Mouse (Mus musculus): ENCODE results near the gene 2310007B03Rik. TPM values are rescaled to one million over a fixed set of nuclear protein-coding genes. Genes with fewer than 3 reads are reported as not detected.
A peak's percentile ranks its signal among the peaks of the same experiment; 100 is the strongest.

2310007B03Rik gene
- polyA plus RNA-seq, 1 experiment from 2014 or later = 0.09 TPM

- Histone ChIP-seq H3K36me3 (ENCODE audit: control insufficient read depth, insufficient read depth, low read length) (no peaks in the 10 kb centered on the region), H3K9ac (ENCODE audit: low read length) (no peak overlapping the region), H3K4me1 (ENCODE audit: control insufficient read depth in 2 of 2, insufficient read depth in 2 of 2, low read length in 2 of 2) (no peaks in the 10 kb centered on the region), H3K27me3 (ENCODE audit: control insufficient read depth, insufficient read depth, low read length) (peaks cover 5% of the 10 kb centered on the region; the same call in 1 of the 2 replicates), H3K27ac (replicated peaks in 1 of 2; ENCODE audit: control insufficient read depth in 1 of 2, insufficient read depth in 1 of 2, low read depth in 2 of 2, low read length in 2 of 2) (no peak overlapping the region), H3K4me2 (ENCODE audit: low read length) (no peak overlapping the region), H3K9me3 (ENCODE audit: control insufficient read depth, low read length) (no peaks in the 10 kb centered on the region), H3K4me3 (ENCODE audit: control insufficient read depth in 1 of 2, insufficient read depth in 1 of 2, low read depth in 1 of 2, low read length in 2 of 2) (no peak overlapping the region)
- no peak for ATAC-seq (ENCODE audit: insufficient number of reproducible peaks, insufficient read depth, low FRiP score, low read depth)
- WGBS = 78% methylated on average over 11 of the region's 11 CpGs
Measured at GRCm38 (mm10) chr1:93123179-93123854, 37.4 kb downstream of the 2310007B03Rik start.

GRCm38 (mm10) chr1:93118816-93119215 is 41.9 kb downstream of the 2310007B03Rik start:
- Histone ChIP-seq H3K4me3 (ENCODE audit: control insufficient read depth in 1 of 2, insufficient read depth in 1 of 2, low read depth in 1 of 2, low read length in 2 of 2) (no peak overlapping the region), H3K27ac (replicated peaks in 1 of 2; ENCODE audit: control insufficient read depth in 1 of 2, insufficient read depth in 1 of 2, low read depth in 2 of 2, low read length in 2 of 2) (no peak overlapping the region), H3K4me1 (ENCODE audit: control insufficient read depth in 2 of 2, insufficient read depth in 2 of 2, low read length in 2 of 2) (peaks cover 0 to 7% of the 10 kb centered on the region in 2 experiments; a peak in 1 of 4 replicates), H3K9ac (ENCODE audit: low read length) (no peak overlapping the region), H3K27me3 (ENCODE audit: control insufficient read depth, insufficient read depth, low read length) (peaks cover 4% of the 10 kb centered on the region; the same call in 1 of the 2 replicates), H3K36me3 (ENCODE audit: control insufficient read depth, insufficient read depth, low read length) (no peaks in the 10 kb centered on the region), H3K9me3 (ENCODE audit: control insufficient read depth, low read length) (no peaks in the 10 kb centered on the region), H3K4me2 (ENCODE audit: low read length) (no peak overlapping the region)
- no peak for ATAC-seq (ENCODE audit: insufficient number of reproducible peaks, insufficient read depth, low FRiP score, low read depth)
- WGBS = 34% methylated on average over 4 of the region's 4 CpGs

GRCm38 (mm10) chr1:93115471-93115870 is 45.3 kb downstream of the 2310007B03Rik start:
- no peak for ATAC-seq (ENCODE audit: insufficient number of reproducible peaks, insufficient read depth, low FRiP score, low read depth)
- Histone ChIP-seq H3K4me3 (ENCODE audit: control insufficient read depth in 1 of 2, insufficient read depth in 1 of 2, low read depth in 1 of 2, low read length in 2 of 2) (peak overlapping the region; percentile 21 to 35), H3K4me2 (ENCODE audit: low read length) (peak overlapping the region; percentile 67), H3K9me3 (ENCODE audit: control insufficient read depth, low read length) (0 out of 2 replicates have a peak, but pooled peaks cover 5% of the 10 kb centered on the region), H3K9ac (ENCODE audit: low read length) (peak overlapping the region; percentile 41), H3K4me1 (ENCODE audit: control insufficient read depth in 2 of 2, insufficient read depth in 2 of 2, low read length in 2 of 2) (peaks cover 0 to 7% of the 10 kb centered on the region in 2 experiments; a peak in 1 of 4 replicates), H3K27me3 (ENCODE audit: control insufficient read depth, insufficient read depth, low read length) (peaks cover 4% of the 10 kb centered on the region; the same call in 1 of the 2 replicates), H3K36me3 (ENCODE audit: control insufficient read depth, insufficient read depth, low read length) (no peaks in the 10 kb centered on the region), H3K27ac (replicated peaks in 1 of 2; ENCODE audit: control insufficient read depth in 1 of 2, insufficient read depth in 1 of 2, low read depth in 2 of 2, low read length in 2 of 2) (no peak overlapping the region)
- WGBS = 28% methylated on average over 13 of the region's 13 CpGs

GRCm38 (mm10) chr1:93114713-93115463 is 45.9 kb downstream of the 2310007B03Rik start:
- 25% methylated on average over 21 of the region's 21 CpGs for WGBS
- Histone ChIP-seq H3K9ac (ENCODE audit: low read length) (peak overlapping the region; percentile 41), H3K36me3 (ENCODE audit: control insufficient read depth, insufficient read depth, low read length) (no peaks in the 10 kb centered on the region), H3K27me3 (ENCODE audit: control insufficient read depth, insufficient read depth, low read length) (peaks cover 4% of the 10 kb centered on the region; the same call in 1 of the 2 replicates), H3K27ac (replicated peaks in 1 of 2; ENCODE audit: control insufficient read depth in 1 of 2, insufficient read depth in 1 of 2, low read depth in 2 of 2, low read length in 2 of 2) (no peak overlapping the region), H3K4me2 (ENCODE audit: low read length) (peak overlapping the region; percentile 67), H3K4me3 (ENCODE audit: control insufficient read depth in 1 of 2, insufficient read depth in 1 of 2, low read depth in 1 of 2, low read length in 2 of 2) (peak overlapping the region; percentile 21 to 35), H3K9me3 (ENCODE audit: control insufficient read depth, low read length) (0 out of 2 replicates have a peak, but pooled peaks cover 5% of the 10 kb centered on the region), H3K4me1 (ENCODE audit: control insufficient read depth in 2 of 2, insufficient read depth in 2 of 2, low read length in 2 of 2) (peaks cover 0 to 7% of the 10 kb centered on the region in 2 experiments; a peak in 1 of 4 replicates)
- ATAC-seq (ENCODE audit: insufficient number of reproducible peaks, insufficient read depth, low FRiP score, low read depth) = 0 out of 2 replicates have a peak, but pooled peaks have one; percentile 56

GRCm38 (mm10) chr1:93102700-93103099 is 58.0 kb downstream of the 2310007B03Rik start:
- H3K4me3 ChIP-seq (ENCODE audit: control insufficient read depth in 1 of 2, insufficient read depth in 1 of 2, low read depth in 1 of 2, low read length in 2 of 2) = no peak overlapping the region
- H3K27me3 ChIP-seq (ENCODE audit: control insufficient read depth, insufficient read depth, low read length) = peaks cover 54% of the 10 kb centered on the region
- H3K9ac ChIP-seq (ENCODE audit: low read length) = no peak overlapping the region
- no peak overlapping the region for H3K27ac ChIP-seq (replicated peaks in 1 of 2; ENCODE audit: control insufficient read depth in 1 of 2, insufficient read depth in 1 of 2, low read depth in 2 of 2, low read length in 2 of 2)
- ATAC-seq (ENCODE audit: insufficient number of reproducible peaks, insufficient read depth, low FRiP score, low read depth) = no peak
- no peak overlapping the region for H3K4me2 ChIP-seq (ENCODE audit: low read length)
- 60% methylated on average over 7 of the region's 7 CpGs for WGBS
- H3K9me3 ChIP-seq (ENCODE audit: control insufficient read depth, low read length) = no peaks in the 10 kb centered on the region
- peaks cover 0 to 11% of the 10 kb centered on the region in 2 experiments; a peak in 1 of 4 replicates for H3K4me1 ChIP-seq (ENCODE audit: control insufficient read depth in 2 of 2, insufficient read depth in 2 of 2, low read length in 2 of 2)
- no peaks in the 10 kb centered on the region for H3K36me3 ChIP-seq (ENCODE audit: control insufficient read depth, insufficient read depth, low read length)

- no peaks in the 10 kb centered on the region for H3K9me3 ChIP-seq (ENCODE audit: control insufficient read depth, low read length)
- no peaks in the 10 kb centered on the region for H3K36me3 ChIP-seq (ENCODE audit: control insufficient read depth, insufficient read depth, low read length)
- peak within 1 kb of the TSS; percentile 54 for H3K4me3 ChIP-seq (ENCODE audit: control insufficient read depth in 1 of 2, insufficient read depth in 1 of 2, low read depth in 1 of 2, low read length in 2 of 2)
- H3K4me1 ChIP-seq (ENCODE audit: control insufficient read depth in 2 of 2, insufficient read depth in 2 of 2, low read length in 2 of 2) = peaks cover 0 to 11% of the 10 kb centered on the region in 2 experiments; a peak in 1 of 4 replicates
- no peak within 1 kb of the TSS for H3K27ac ChIP-seq (replicated peaks in 1 of 2; ENCODE audit: control insufficient read depth in 1 of 2, insufficient read depth in 1 of 2, low read depth in 2 of 2, low read length in 2 of 2)
- peak within 1 kb of the TSS; percentile 96 for H3K4me2 ChIP-seq (ENCODE audit: low read length)
- H3K9ac ChIP-seq (ENCODE audit: low read length) = peak within 1 kb of the TSS; percentile 65
- peaks cover 54% of the 10 kb centered on the region for H3K27me3 ChIP-seq (ENCODE audit: control insufficient read depth, insufficient read depth, low read length)
- ATAC-seq (ENCODE audit: insufficient number of reproducible peaks, insufficient read depth, low FRiP score, low read depth) = 0 out of 2 replicates have a peak, but pooled peaks have one; percentile 26
- WGBS = 1% methylated on average over 39 of the region's 39 CpGs
Measured at GRCm38 (mm10) chr1:93101571-93102061, 59.1 kb downstream of the 2310007B03Rik start, which contains the start of gene Kif1a. Kif1a (minus strand) TSS chr1:93101951.
